ENCODE assay signal across 20 mouse cellular contexts in the genomic region with DNA sequence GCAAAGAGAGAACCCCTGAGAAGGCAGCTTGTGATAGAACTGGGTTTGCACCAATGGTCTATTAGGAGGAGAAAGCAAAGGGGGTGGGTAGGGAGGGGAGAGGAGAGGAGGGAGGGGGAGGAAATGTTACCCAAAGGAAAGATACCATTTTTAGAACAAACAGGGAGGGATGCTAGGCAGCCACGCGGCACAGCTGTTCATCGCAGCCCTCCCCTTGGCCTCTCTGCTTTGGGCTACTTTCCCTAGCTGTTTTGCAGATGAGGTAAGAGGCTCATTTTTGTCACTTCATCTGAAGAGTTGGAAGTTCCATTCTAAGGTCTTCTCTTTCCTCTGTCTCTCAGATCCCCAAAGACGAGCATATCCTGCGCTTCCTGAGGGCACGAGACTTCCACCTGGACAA. TPM values are rescaled to one million over a fixed set of nuclear protein-coding genes. Genes with fewer than 3 reads are reported as not detected.
"Had no signal": no experiment of that assay in that cellular context is flagged by ENCODE, and none has a peak within 500 bp of the region (broad histone marks: within the 10 kb centered on the region; RNA-seq: fewer than 3 reads in every experiment).

No protein-coding gene starts in this region.

- H3K27ac ChIP-seq: liver, embryonic 14.5 days; midbrain, embryonic 10.5 days; midbrain, embryonic 12.5 days; neural tube, embryonic 12.5 days; stomach, embryonic 15.5 days; stomach, postnatal 0 days had no signal

- ATAC-seq: midbrain, embryonic 16.5 days had no signal

- H3K4me1 ChIP-seq: midbrain, embryonic 10.5 days; midbrain, embryonic 12.5 days; neural tube, embryonic 12.5 days; stomach, embryonic 15.5 days had no signal

- H3K4me3 ChIP-seq: midbrain, embryonic 10.5 days; midbrain, embryonic 12.5 days; neural tube, embryonic 12.5 days; stomach, embryonic 15.5 days had no signal

- H3K27me3 ChIP-seq: midbrain, embryonic 12.5 days; neural tube, embryonic 12.5 days; stomach, embryonic 15.5 days had no signal

- H3K9ac ChIP-seq: liver, embryonic 14.5 days; lung, embryonic 14.5 days; midbrain, embryonic 12.5 days; neural tube, embryonic 12.5 days; stomach, embryonic 15.5 days had no signal

- H3K36me3 ChIP-seq: midbrain, embryonic 10.5 days; midbrain, embryonic 12.5 days; neural tube, embryonic 12.5 days; stomach, embryonic 15.5 days had no signal

- H3K9me3 ChIP-seq: midbrain, embryonic 10.5 days; midbrain, embryonic 12.5 days; neural tube, embryonic 12.5 days; stomach, embryonic 15.5 days had no signal

- DNase-seq: lung, adult 18-20 months; lung, embryonic 14.5 days; lung, postnatal 14 days; lung, postnatal 4 days; midbrain, embryonic 14.5 days; right cerebral cortex, postnatal 14 days; spleen, adult 18-20 months; thymus, adult 2 months; thymus, postnatal 36 days had no signal

- H3K4me2 ChIP-seq: lung, embryonic 14.5 days; midbrain, embryonic 12.5 days; neural tube, embryonic 12.5 days; stomach, embryonic 15.5 days had no signal

RNA-seq across cellular contexts. Expression of gene Sec14l5, which starts 25.7 kb away (rescaled TPM):
- total RNA-seq: megakaryocyte, adult 5-6 weeks; megakaryocyte-erythroid progenitor cell, adult 5-6 weeks had no signal
- polyA plus RNA-seq: small intestine, adult 2 months had no signal

RNA-seq across cellular contexts. Expression of gene Ppl, which starts 40.4 kb away (rescaled TPM):
- total RNA-seq: megakaryocyte, adult 5-6 weeks; megakaryocyte-erythroid progenitor cell, adult 5-6 weeks had no signal

RNA-seq across cellular contexts. Expression of gene AU021092, which starts 49.5 kb away (rescaled TPM):
- total RNA-seq: megakaryocyte, adult 5-6 weeks; megakaryocyte-erythroid progenitor cell, adult 5-6 weeks; neutrophil, adult 5-6 weeks had no signal
